Mouse (Mus musculus) testis, adult 2 months (tissue): ENCODE results near the gene Pnmal1.

Experiments
- CTCF ChIP-seq: fragments of 200-500 bp; IDR thresholded peaks from 2 replicates; pipeline ENCODE4 v1.5.1; 2012; ENCODE audit warnings: low read depth, mild to moderate bottlenecking, inconsistent platforms, low read length, moderate library complexity; ENCODE audit not compliant: control insufficient read depth, insufficient read depth, insufficient replicate concordance
- POLR2A ChIP-seq: fragments of 200-500 bp; IDR thresholded peaks from 2 replicates; pipeline ENCODE4 v1.6.1; 2012; ENCODE audit warnings: low read depth, mild to moderate bottlenecking, inconsistent platforms, low read length, moderate library complexity; ENCODE audit not compliant: control insufficient read depth

- TF ChIP-seq CTCF (peak; percentile 69; the same call in 1 of the 2 replicates), POLR2A (no peak)
Observed at GRCm38 (mm10) chr7:17002375-17003195, 43.1 kb downstream of the Pnmal1 start.
